Mouse (Mus musculus) erythroblast, adult 5-6 weeks (primary cell): Measurements from ENCODE around the gene Nox1. TPM values are rescaled to one million over a fixed set of nuclear protein-coding genes. Genes with fewer than 3 reads are reported as not detected.

ENCODE experiments used
- ATAC-seq: replicated peaks from 2 replicates; pipeline ENCODE4 v1.8.0; 2016; ENCODE audit warnings: moderate number of reproducible peaks, mild to moderate bottlenecking, moderate TSS enrichment, inconsistent platforms; ENCODE audit not compliant: poor library complexity, low FRiP score, severe bottlenecking
- total RNA-seq, 2 experiments: library from RNA; stranded (forward) in 1 of 2; stranded (reverse) in 1 of 2; fragments of 150-400 nt in 1 of 2; fragments of 200-764, 138-1000 nt in 1 of 2; gene quantifications; 2 replicates each; pipeline versions ENCODE4 v1.2.3 to v1.2.4; 2015 to 2017; ENCODE audit warnings: low replicate concordance in 2 of 2

Gene Nox1
- total RNA-seq, 2 experiments from 2014 or later, result not detected

GRCm38 (mm10) chrX:134133821-134134220 lies 87.9 kb downstream of the Nox1 start:
- ATAC-seq, result no peak

- ATAC-seq, result no peak
Measured at GRCm38 (mm10) chrX:134132295-134132694, 89.5 kb downstream of the Nox1 start.

- no peak for ATAC-seq
Measured at GRCm38 (mm10) chrX:134128549-134128948, 93.2 kb downstream of the Nox1 start.

- ATAC-seq, result no peak
Measured at GRCm38 (mm10) chrX:134116417-134116816, 105.3 kb downstream of the Nox1 start.

- ATAC-seq, result no peak
Measured at GRCm38 (mm10) chrX:134111767-134112166, 110.0 kb downstream of the Nox1 start.

GRCm38 (mm10) chrX:134102641-134103040 lies 119.1 kb downstream of the Nox1 start:
- no peak for ATAC-seq

GRCm38 (mm10) chrX:134085453-134085852 lies 136.3 kb downstream of the Nox1 start:
- ATAC-seq, result no peak

GRCm38 (mm10) chrX:134059764-134060163 lies 162.0 kb downstream of the Nox1 start:
- peak; percentile 36; the same call in 1 of the 2 replicates for ATAC-seq

GRCm38 (mm10) chrX:134058987-134059712 lies 162.6 kb downstream of the Nox1 start, which contains the start of gene Cstf2:
TSS of gene Cstf2 (plus strand) at chrX:134059187.
- peak; percentile 100 for ATAC-seq

- ATAC-seq, result no peak
Measured at GRCm38 (mm10) chrX:134058040-134058875, 163.5 kb downstream of the Nox1 start.

- ATAC-seq, result no peak
Measured at GRCm38 (mm10) chrX:134056897-134057296, 164.9 kb downstream of the Nox1 start.

- ATAC-seq, result no peak
Measured at GRCm38 (mm10) chrX:134048994-134049393, 172.8 kb downstream of the Nox1 start.

Other genes with a start within 250 kb of the Nox1 start
- 3.5 TPM in 1 of 2 replicates, not detected in the other for gene Sytl4, start 240.1 kb downstream of the Nox1 start, total RNA-seq (2015; ENCODE audit: low replicate concordance)
- 3.5 TPM in 1 of 2 replicates, not detected in the other for gene Sytl4, start 240.1 kb downstream of the Nox1 start, total RNA-seq (2017; ENCODE audit: low replicate concordance)
- gene Cstf2, start 162.8 kb downstream of the Nox1 start, total RNA-seq (2015; ENCODE audit: low replicate concordance), result 16.3 and 23.0 TPM in 2 replicates
- gene Cstf2, start 162.8 kb downstream of the Nox1 start, total RNA-seq (2017; ENCODE audit: low replicate concordance), result 20.9 and 24.5 TPM in 2 replicates
- gene Xkrx, start 59.9 kb downstream of the Nox1 start, total RNA-seq (2015; ENCODE audit: low replicate concordance), result 1.7 TPM in 1 of 2 replicates, not detected in the other
- not detected in 2 replicates for gene Xkrx, start 59.9 kb downstream of the Nox1 start, total RNA-seq (2017; ENCODE audit: low replicate concordance)
- not detected in 2 replicates for gene Arl13a, start 34.5 kb downstream of the Nox1 start, total RNA-seq (2015; ENCODE audit: low replicate concordance)
- gene Arl13a, start 34.5 kb downstream of the Nox1 start, total RNA-seq (2017; ENCODE audit: low replicate concordance), result not detected in 2 replicates
- 8.6 and 16.9 TPM in 2 replicates for gene Trmt2b, start 55.0 kb upstream of the Nox1 start, total RNA-seq (2015; ENCODE audit: low replicate concordance)
- gene Trmt2b, start 55.0 kb upstream of the Nox1 start, total RNA-seq (2017; ENCODE audit: low replicate concordance), result 6.6 and 8.2 TPM in 2 replicates
- gene Tmem35a, start 73.3 kb upstream of the Nox1 start, total RNA-seq (2015; ENCODE audit: low replicate concordance), result not detected in 2 replicates
- gene Tmem35a, start 73.3 kb upstream of the Nox1 start, total RNA-seq (2017; ENCODE audit: low replicate concordance), result not detected in 2 replicates
- gene Cenpi, start 86.1 kb upstream of the Nox1 start, total RNA-seq (2015; ENCODE audit: low replicate concordance), result 15.6 and 15.9 TPM in 2 replicates
- 12.8 and 15.8 TPM in 2 replicates for gene Cenpi, start 86.1 kb upstream of the Nox1 start, total RNA-seq (2017; ENCODE audit: low replicate concordance)
- gene Drp2, start 182.6 kb upstream of the Nox1 start, total RNA-seq (2015; ENCODE audit: low replicate concordance), result 0.21 TPM in 1 of 2 replicates, not detected in the other
- 0.60 and 0.98 TPM in 2 replicates for gene Drp2, start 182.6 kb upstream of the Nox1 start, total RNA-seq (2017; ENCODE audit: low replicate concordance)